Mouse (Mus musculus) monocyte, adult 5-6 weeks (primary cell): ENCODE data around the gene Gpr165. TPM values are rescaled to one million over a fixed set of nuclear protein-coding genes. Genes with fewer than 3 reads are reported as not detected.

Source experiments
- ATAC-seq: fragments of 153-309, 156-312 bp; replicated peaks from 2 replicates; pipeline ENCODE4 v1.8.0; 2017; ENCODE audit warnings: mild to moderate bottlenecking; ENCODE audit not compliant: low TSS enrichment, insufficient number of reproducible peaks, severe bottlenecking, poor library complexity, low FRiP score
- total RNA-seq: library from RNA; stranded (forward); fragments of 200-1000, 200-491, 200-594 nt; gene quantifications from 3 replicates; pipeline ENCODE4 v1.2.3, GENCODE M21; 2017

The Gpr165 gene
- not detected in 3 replicates for total RNA-seq

DNA sequence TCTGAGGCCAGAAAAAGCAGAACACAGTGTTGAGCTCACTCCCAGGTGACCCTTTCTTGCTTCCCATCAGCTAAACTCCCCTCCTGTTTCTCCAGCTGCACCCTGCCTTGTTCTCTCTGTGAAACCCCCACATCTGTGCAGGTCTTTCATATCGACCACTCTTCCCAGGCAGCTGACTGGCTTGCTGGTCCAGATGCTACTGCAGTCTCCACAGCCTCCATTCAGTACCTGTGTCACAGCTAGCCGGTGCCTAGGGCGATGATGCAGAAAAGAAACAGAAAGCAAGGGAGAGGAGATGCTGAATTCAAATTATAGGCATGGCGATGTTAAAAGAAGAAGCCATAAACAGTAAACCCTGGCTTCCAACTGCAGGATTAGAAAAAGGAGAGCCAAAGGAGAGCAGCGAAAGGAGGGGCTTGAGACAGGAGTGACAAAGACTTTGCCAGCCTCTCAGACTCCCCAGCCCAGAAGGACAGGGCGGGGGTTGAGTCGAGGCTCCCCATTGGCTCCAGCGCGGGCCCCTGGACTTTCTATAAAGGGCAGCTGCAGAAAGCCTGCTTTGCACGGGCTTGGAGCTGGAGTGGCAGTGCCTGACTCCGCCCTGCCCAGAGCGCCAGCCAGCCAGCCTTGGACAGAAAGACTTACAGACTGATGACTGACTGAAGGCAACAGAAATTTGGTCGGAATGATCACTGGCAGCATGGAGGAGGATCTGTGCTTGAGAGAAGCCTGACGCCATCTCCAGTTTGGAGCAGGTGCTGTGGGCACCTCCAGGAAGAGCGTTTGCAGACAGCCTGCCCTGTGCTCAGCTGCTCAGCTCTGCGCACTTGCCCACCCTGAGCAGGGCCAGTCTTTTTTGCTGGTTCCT lies at the start of gene Gpr165:
Gpr165 (plus strand) TSS at position 535 of the 868 bp plus-strand sequence.
- no peak for ATAC-seq

DNA sequence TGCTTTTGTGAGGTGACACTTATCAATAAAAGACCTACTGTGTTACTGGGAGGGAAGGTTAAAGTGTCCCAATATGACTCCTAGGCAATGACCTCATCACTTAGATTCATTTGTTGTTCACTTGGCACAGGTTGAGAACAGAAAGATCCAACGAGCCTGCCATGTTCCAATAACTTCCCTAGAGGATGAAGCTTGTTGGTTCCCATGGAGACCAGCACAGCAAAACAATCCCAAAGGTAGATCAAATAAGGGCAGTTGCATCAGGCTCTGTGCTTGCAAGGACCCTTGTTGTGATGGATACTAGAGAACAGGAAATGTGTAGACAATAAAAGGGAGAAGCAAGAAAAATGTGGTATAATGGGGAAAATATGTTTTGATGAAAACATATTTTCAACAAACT lies 38.4 kb upstream of the Gpr165 start:
- ATAC-seq = no peak
